Mouse (Mus musculus): ENCODE data around the gene Qser1.

The Qser1 gene

DNA sequence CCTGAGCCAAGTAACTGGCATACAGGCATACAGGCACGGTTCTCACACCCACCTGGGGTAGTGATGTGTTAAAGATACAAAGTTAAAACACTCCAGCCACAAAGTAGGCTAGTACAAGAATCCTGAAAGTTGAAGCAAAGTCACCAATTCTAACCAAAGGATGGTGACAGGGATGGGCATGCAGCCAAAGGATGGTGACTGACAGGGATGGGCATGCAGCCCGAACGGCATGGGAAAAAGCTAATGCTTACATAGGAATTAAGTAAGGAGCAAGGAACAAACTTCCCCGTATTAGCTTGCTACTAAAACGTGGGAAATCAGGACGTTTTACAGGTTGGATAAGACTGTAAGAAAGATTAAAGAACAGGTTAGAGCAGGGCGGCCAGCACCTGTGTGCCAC is 80.3 kb downstream of the Qser1 start:
- DNase-seq (ENCODE audit: low read depth, low spot score), result no peak

DNA sequence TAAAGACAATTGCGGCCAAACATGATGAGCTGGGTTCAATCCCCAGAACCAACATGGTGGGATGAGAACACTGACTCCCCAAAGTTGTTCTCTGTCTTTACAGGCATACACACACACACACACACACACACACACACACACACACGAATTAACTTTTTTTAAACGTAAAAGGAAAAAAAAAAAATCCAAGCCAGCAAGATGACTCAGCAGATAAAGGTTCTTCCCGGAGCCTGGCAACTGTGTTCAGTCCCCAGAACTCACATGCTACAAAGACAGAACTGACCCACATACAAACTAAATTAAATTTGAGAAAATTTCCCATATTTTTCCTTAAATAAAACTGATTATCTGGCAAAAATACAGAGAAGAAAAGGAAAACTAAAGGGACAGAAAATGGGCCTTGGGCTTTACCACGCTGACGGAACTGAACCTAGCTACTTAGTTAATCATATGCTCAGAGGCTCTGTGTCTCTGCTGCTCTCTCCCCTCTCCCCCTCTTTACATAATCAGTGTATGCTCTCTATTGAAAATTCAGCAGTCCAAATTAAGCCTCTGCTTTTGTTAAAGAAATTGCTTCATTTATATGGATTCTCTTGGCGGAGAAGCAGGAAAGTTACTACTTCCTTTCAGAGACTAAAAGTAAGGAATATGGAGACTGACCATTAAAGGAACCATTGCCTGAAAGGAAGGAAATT is 83.9 kb downstream of the Qser1 start:
- no peak for DNase-seq (ENCODE audit: low read depth, low spot score)

DNA sequence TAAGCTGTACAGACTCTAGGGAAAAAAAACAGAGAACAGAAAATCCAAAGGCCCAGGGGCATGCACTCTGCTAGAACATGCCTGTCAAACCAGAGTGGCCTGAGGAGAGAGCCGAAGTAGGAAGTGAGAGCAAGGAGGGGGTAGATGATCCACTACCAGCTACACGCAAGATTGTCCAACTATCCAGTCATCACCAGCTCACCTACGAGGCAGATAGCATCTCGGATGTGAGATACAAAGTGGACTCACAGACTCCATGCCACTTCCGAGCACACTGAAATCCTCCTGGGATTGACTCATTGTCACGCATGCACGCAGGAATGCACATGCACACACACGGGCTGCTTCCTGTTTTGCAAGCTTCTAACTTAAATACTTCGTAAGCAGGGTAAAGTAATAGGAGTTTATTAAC is 84.5 kb downstream of the Qser1 start:
- no peak for DNase-seq (ENCODE audit: low read depth, low spot score)

- no peak for DNase-seq (ENCODE audit: low read depth, low spot score)
These were observed 89.2 kb downstream of the Qser1 start for GRCm38 (mm10) chr2:104727369-104727768.

GRCm38 (mm10) chr2:104722021-104722420 is 94.5 kb downstream of the Qser1 start:
- DNase-seq (ENCODE audit: low read depth, low spot score), result no peak

DNA sequence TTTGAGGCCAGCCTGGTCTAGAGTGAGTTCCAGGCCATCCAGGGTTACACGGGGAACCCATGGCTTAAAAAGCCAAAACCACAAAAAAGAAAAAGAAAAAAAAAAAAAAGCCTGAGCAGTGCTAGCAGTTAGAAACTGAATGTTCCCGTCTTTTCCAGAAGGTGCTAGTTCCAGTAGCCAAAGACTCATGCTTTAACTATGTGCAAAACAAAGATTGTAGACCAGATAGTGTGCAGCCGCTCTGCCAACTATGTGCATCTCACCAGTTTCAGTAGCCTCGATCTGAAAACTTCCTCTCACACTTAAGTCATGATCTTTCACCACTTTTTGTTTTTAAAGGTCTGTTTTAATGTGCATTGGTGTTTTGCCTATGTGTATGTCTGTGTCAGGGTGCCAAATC is 98.7 kb downstream of the Qser1 start:
- peak; percentile 70 for DNase-seq (ENCODE audit: low read depth, low spot score)

DNA sequence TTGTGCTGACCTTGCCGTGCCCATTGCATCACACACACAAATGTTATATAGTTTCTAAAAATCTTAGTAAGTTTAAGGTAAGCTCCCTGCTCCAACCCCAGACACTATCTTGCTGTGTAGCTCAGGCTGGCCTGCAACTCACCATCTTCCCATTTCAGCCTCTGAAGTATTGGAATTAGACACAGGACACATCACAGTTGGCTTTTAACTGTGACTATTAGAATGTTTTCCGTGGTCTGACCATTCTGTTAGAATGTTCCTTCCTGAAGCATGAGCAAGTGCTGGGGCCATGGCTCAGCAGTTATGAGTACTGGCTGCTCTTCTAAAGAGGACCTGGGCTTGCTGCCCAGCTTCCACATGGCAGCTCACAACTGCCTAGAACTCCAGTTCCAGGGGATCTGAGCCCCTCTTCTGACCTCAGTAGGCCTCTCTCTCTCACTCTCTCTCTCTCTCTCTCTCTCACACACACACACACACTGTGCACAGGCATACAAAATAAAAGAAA is 99.3 kb downstream of the Qser1 start:
- DNase-seq (ENCODE audit: low read depth, low spot score), result peak; percentile 66

GRCm38 (mm10) chr2:104716279-104716678 is 100.3 kb downstream of the Qser1 start, which contains the start of gene Pin1rt1:
Gene Pin1rt1, minus strand, starts transcription at chr2:104716379.
- DNase-seq (ENCODE audit: low read depth, low spot score), result no peak

- no peak for DNase-seq (ENCODE audit: low read depth, low spot score)
These were observed 102.3 kb downstream of the Qser1 start for GRCm38 (mm10) chr2:104714254-104714691.

DNA sequence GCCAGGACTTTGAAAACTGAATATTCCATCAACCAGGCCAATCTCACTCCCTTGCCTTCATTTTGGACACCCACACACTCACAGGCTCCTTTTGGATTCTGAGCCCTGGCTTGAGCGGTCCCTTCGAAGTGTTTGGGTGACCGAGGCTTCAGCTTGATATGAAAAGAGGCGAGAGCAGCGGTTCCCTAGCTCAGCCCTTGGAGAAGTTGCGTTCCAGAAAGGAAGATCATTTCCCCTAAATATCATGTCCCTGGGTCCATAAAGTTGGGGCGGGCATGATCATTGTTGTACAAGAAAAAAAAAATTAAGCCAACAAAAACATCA is 104.1 kb downstream of the Qser1 start:
- no peak for DNase-seq (ENCODE audit: low read depth, low spot score)

DNA sequence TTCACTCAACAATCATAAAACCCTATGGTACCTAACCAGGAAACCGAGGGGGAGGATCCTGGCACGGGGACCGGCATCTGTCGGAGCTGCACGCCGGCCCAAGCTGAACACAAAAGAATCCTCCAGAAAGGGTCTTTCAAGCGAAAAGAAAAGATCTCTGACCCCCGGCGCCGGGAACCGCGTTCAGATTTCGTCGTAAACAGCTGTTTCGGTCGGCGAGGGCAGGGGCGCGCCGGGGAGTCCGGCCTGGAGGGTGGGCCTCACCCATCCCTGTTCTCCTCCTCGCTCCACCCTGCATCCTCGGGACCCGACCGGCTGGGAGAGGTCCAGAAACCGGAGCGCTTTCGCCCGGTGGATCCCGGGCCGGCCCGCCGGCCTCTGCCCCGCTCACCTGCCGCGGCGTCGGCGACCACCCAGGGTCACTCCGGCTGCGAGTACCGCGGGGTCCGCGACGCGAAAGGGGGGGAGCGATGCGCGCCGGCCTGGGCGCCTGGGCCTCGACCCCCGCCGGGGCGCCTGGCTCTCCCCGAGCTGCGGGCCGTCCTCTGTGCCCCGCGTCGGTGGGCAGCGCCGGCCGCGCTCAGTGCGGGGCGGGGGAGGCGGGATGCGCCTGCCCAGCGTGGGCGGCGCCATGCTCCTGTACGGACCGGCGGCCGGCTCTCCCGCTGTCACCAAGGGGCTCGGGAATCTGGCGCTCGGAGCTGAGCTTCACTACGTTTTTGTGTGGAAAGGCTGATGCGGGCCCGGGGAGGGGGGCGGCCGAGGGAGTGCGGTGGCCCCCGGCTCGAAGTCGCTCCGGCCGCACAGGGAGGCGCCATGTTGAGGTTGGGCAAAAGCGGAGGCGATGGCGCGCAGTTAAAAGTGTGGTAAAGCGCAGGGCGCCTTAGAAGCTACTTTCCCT is 104.7 kb downstream of the Qser1 start, which contains the start of gene Tcp11l1:
Gene Tcp11l1 (minus strand): TSS at position 585 of the 901 bp plus-strand sequence.
- DNase-seq (ENCODE audit: low read depth, low spot score), result peak; percentile 62

GRCm38 (mm10) chr2:104710670-104711370 is 105.7 kb downstream of the Qser1 start:
- DNase-seq (ENCODE audit: low read depth, low spot score), result no peak

DNA sequence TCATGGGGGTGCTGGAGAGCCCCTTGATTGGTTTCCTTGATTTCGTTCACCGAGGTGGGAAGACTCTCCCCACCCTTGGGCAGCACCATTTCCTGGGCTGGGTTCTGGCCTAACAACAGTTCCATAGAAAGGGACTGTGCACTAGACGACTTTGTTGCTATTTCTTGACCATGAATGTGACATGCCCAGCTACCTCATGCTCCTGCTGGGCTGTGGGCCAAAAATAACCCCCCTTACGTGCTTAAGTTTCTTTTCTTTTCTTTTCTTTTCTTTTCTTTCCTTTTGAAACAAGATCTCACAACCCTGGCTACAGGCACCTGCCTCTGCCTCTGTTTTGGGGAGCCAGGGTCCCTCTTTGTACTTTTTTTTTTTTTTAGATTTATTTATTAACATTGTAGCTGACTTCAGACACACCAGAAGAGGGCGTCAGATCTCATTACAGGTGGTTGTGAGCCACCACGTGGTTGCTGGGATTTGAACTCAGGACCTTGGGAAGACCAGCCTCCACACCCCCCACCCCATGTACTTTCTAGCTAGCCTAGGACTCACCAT is 106.7 kb downstream of the Qser1 start:
- no peak for DNase-seq (ENCODE audit: low read depth, low spot score)
